Mouse (Mus musculus): ENCODE data around the gene Lrwd1. TPM values are rescaled to one million over a fixed set of nuclear protein-coding genes. Genes with fewer than 3 reads are reported as not detected.
"Not testable (repeated sequence)": the region's sequence is repeated elsewhere in the genome, so short reads cannot be mapped to it uniquely, and the experiment has no call there.

Gene Lrwd1
- total RNA-seq, 1 experiment, result 74.7 TPM

- H3K9me3 ChIP-seq (ENCODE audit: control insufficient read depth, insufficient read depth, low read depth, low read length), result no peaks in the 10 kb centered on the region
- in situ Hi-C loops (cut with MboI; ENCODE audit: low sequenced_read_pairs in 2 of 2, unreplicated experiment in 2 of 2), result no loop called here
- TF ChIP-seq ZC3H11A (IDR thresholded peaks at IDR 0.05; ENCODE audit: borderline replicate concordance, low read depth, low read length), result no peak
- TF ChIP-seq ZNF384 (IDR thresholded peaks at IDR 0.05; ENCODE audit: low read depth, low read length), result no peak
- no peak for TF ChIP-seq HCFC1 (IDR thresholded peaks at IDR 0.05; ENCODE audit: borderline replicate concordance, insufficient read depth, low read length)
- no peak for TF ChIP-seq MAFK (IDR thresholded peaks at IDR 0.05; ENCODE audit: insufficient read depth, low read depth, low read length)
- no peak for TF ChIP-seq CHD2 (IDR thresholded peaks at IDR 0.05; ENCODE audit: low read depth, low read length)
- H3K4me3 ChIP-seq (ENCODE audit: insufficient read depth in 1 of 2, low read depth in 1 of 2, low read length in 2 of 2, poor library complexity in 1 of 2, severe bottlenecking in 1 of 2), result no peak overlapping the region
- H3K36me3 ChIP-seq (ENCODE audit: control insufficient read depth, insufficient read depth, low read length, poor library complexity, severe bottlenecking), result no peaks in the 10 kb centered on the region
- H3K9ac ChIP-seq (ENCODE audit: insufficient read depth, low read depth, low read length, poor library complexity, severe bottlenecking), result no peak overlapping the region
- H3K4me1 ChIP-seq (ENCODE audit: control insufficient read depth in 2 of 2, insufficient read depth in 2 of 2, low read length in 2 of 2, poor library complexity in 1 of 2), result peaks cover 0 to 3% of the 10 kb centered on the region in 2 experiments; a peak in 1 of 4 replicates
- no peak overlapping the region for H3K27ac ChIP-seq (ENCODE audit: insufficient read depth, low read depth, low read length, poor library complexity, severe bottlenecking)
- DNase-seq (ENCODE audit: low read depth, low spot score), result no peak
Observed at GRCm38 (mm10) chr5:136168071-136168470, 32.2 kb upstream of the Lrwd1 start.

- no peak for DNase-seq (ENCODE audit: low read depth, low spot score)
- no peak overlapping the region for H3K4me3 ChIP-seq (ENCODE audit: insufficient read depth in 1 of 2, low read depth in 1 of 2, low read length in 2 of 2, poor library complexity in 1 of 2, severe bottlenecking in 1 of 2)
- H3K4me1 ChIP-seq (ENCODE audit: control insufficient read depth in 2 of 2, insufficient read depth in 2 of 2, low read length in 2 of 2, poor library complexity in 1 of 2), result peaks cover 0 to 3% of the 10 kb centered on the region in 2 experiments; a peak in 1 of 4 replicates
- no peak overlapping the region for H3K9ac ChIP-seq (ENCODE audit: insufficient read depth, low read depth, low read length, poor library complexity, severe bottlenecking)
- in situ Hi-C loops (cut with MboI; ENCODE audit: low sequenced_read_pairs in 2 of 2, unreplicated experiment in 2 of 2), result no loop called here
- no peak overlapping the region for H3K27ac ChIP-seq (ENCODE audit: insufficient read depth, low read depth, low read length, poor library complexity, severe bottlenecking)
- no peaks in the 10 kb centered on the region for H3K9me3 ChIP-seq (ENCODE audit: control insufficient read depth, insufficient read depth, low read depth, low read length)
- H3K36me3 ChIP-seq (ENCODE audit: control insufficient read depth, insufficient read depth, low read length, poor library complexity, severe bottlenecking), result no peaks in the 10 kb centered on the region
- no peak for TF ChIP-seq HCFC1 (IDR thresholded peaks at IDR 0.05; ENCODE audit: borderline replicate concordance, insufficient read depth, low read length)
- TF ChIP-seq CHD2 (IDR thresholded peaks at IDR 0.05; ENCODE audit: low read depth, low read length), result no peak
- no peak for TF ChIP-seq MAFK (IDR thresholded peaks at IDR 0.05; ENCODE audit: insufficient read depth, low read depth, low read length)
- no peak for TF ChIP-seq ZNF384 (IDR thresholded peaks at IDR 0.05; ENCODE audit: low read depth, low read length)
- no peak for TF ChIP-seq ZC3H11A (IDR thresholded peaks at IDR 0.05; ENCODE audit: borderline replicate concordance, low read depth, low read length)
Observed at GRCm38 (mm10) chr5:136167296-136167695, 31.4 kb upstream of the Lrwd1 start.

GRCm38 (mm10) chr5:136165246-136165645 lies 29.4 kb upstream of the Lrwd1 start:
- H3K9me3 ChIP-seq (ENCODE audit: control insufficient read depth, insufficient read depth, low read depth, low read length), result no peaks in the 10 kb centered on the region
- in situ Hi-C loops (cut with MboI; ENCODE audit: low sequenced_read_pairs in 2 of 2, unreplicated experiment in 2 of 2), result no loop called here

GRCm38 (mm10) chr5:136163807-136164474 lies 28.1 kb upstream of the Lrwd1 start:
- peaks cover 2% of the 10 kb centered on the region; the same call in 1 of the 2 replicates for H3K36me3 ChIP-seq (ENCODE audit: control insufficient read depth, insufficient read depth, low read length, poor library complexity, severe bottlenecking)
- H3K9me3 ChIP-seq (ENCODE audit: control insufficient read depth, insufficient read depth, low read depth, low read length), result no peaks in the 10 kb centered on the region
- no peak overlapping the region for H3K4me3 ChIP-seq (ENCODE audit: insufficient read depth in 1 of 2, low read depth in 1 of 2, low read length in 2 of 2, poor library complexity in 1 of 2, severe bottlenecking in 1 of 2)
- no peak for DNase-seq (ENCODE audit: low read depth, low spot score)
- TF ChIP-seq ZNF384 (IDR thresholded peaks at IDR 0.05; ENCODE audit: low read depth, low read length) (no peak), MAFK (IDR thresholded peaks at IDR 0.05; ENCODE audit: insufficient read depth, low read depth, low read length) (no peak), HCFC1 (IDR thresholded peaks at IDR 0.05; ENCODE audit: borderline replicate concordance, insufficient read depth, low read length) (no peak), ZC3H11A (IDR thresholded peaks at IDR 0.05; ENCODE audit: borderline replicate concordance, low read depth, low read length) (no peak), CHD2 (IDR thresholded peaks at IDR 0.05; ENCODE audit: low read depth, low read length) (no peak)
- in situ Hi-C loops (cut with MboI; ENCODE audit: low sequenced_read_pairs in 2 of 2, unreplicated experiment in 2 of 2), result no loop called here
- H3K4me1 ChIP-seq (ENCODE audit: control insufficient read depth in 2 of 2, insufficient read depth in 2 of 2, low read length in 2 of 2, poor library complexity in 1 of 2), result no peaks in the 10 kb centered on the region
- no peak overlapping the region for H3K9ac ChIP-seq (ENCODE audit: insufficient read depth, low read depth, low read length, poor library complexity, severe bottlenecking)
- H3K27ac ChIP-seq (ENCODE audit: insufficient read depth, low read depth, low read length, poor library complexity, severe bottlenecking), result no peak overlapping the region

More at GRCm38 (mm10) chr5:136165246-136165645, 29.4 kb upstream of the Lrwd1 start:
- Histone ChIP-seq H3K27ac (ENCODE audit: insufficient read depth, low read depth, low read length, poor library complexity, severe bottlenecking) (no peak overlapping the region), H3K4me3 (ENCODE audit: insufficient read depth in 1 of 2, low read depth in 1 of 2, low read length in 2 of 2, poor library complexity in 1 of 2, severe bottlenecking in 1 of 2) (no peak overlapping the region), H3K4me1 (ENCODE audit: control insufficient read depth in 2 of 2, insufficient read depth in 2 of 2, low read length in 2 of 2, poor library complexity in 1 of 2) (no peaks in the 10 kb centered on the region), H3K9ac (ENCODE audit: insufficient read depth, low read depth, low read length, poor library complexity, severe bottlenecking) (no peak overlapping the region), H3K36me3 (ENCODE audit: control insufficient read depth, insufficient read depth, low read length, poor library complexity, severe bottlenecking) (peaks cover 2% of the 10 kb centered on the region; the same call in 1 of the 2 replicates)
- DNase-seq (ENCODE audit: low read depth, low spot score), result no peak
- TF ChIP-seq HCFC1 (IDR thresholded peaks at IDR 0.05; ENCODE audit: borderline replicate concordance, insufficient read depth, low read length), result no peak
- no peak for TF ChIP-seq ZC3H11A (IDR thresholded peaks at IDR 0.05; ENCODE audit: borderline replicate concordance, low read depth, low read length)
- TF ChIP-seq CHD2 (IDR thresholded peaks at IDR 0.05; ENCODE audit: low read depth, low read length), result no peak
- no peak for TF ChIP-seq MAFK (IDR thresholded peaks at IDR 0.05; ENCODE audit: insufficient read depth, low read depth, low read length)
- TF ChIP-seq ZNF384 (IDR thresholded peaks at IDR 0.05; ENCODE audit: low read depth, low read length), result no peak

- H3K4me1 ChIP-seq (ENCODE audit: control insufficient read depth in 2 of 2, insufficient read depth in 2 of 2, low read length in 2 of 2, poor library complexity in 1 of 2); H3K36me3 ChIP-seq (ENCODE audit: control insufficient read depth, insufficient read depth, low read length, poor library complexity, severe bottlenecking); H3K9me3 ChIP-seq (ENCODE audit: control insufficient read depth, insufficient read depth, low read depth, low read length); H3K9ac ChIP-seq (ENCODE audit: insufficient read depth, low read depth, low read length, poor library complexity, severe bottlenecking); in situ Hi-C loops (cut with MboI; ENCODE audit: low sequenced_read_pairs in 2 of 2, unreplicated experiment in 2 of 2); DNase-seq (ENCODE audit: low read depth, low spot score); H3K27ac ChIP-seq (ENCODE audit: insufficient read depth, low read depth, low read length, poor library complexity, severe bottlenecking); H3K4me3 ChIP-seq (ENCODE audit: insufficient read depth in 1 of 2, low read depth in 1 of 2, low read length in 2 of 2, poor library complexity in 1 of 2, severe bottlenecking in 1 of 2): not testable (repeated sequence)
Observed at GRCm38 (mm10) chr5:136160084-136160483, 24.2 kb upstream of the Lrwd1 start.
